Mouse (Mus musculus) skeletal muscle tissue, adult 2 months (tissue): ENCODE results near the gene Cdk6.
"Not testable (repeated sequence)": the region's sequence is repeated elsewhere in the genome, so short reads cannot be mapped to it uniquely, and the experiment has no call there.

ENCODE experiments used
- DNase-seq: peaks from one replicate; pipeline ENCODE4 v3.0.0-alpha.2; 2012; ENCODE audit warnings: low read depth, low spot score

Gene Cdk6

DNA sequence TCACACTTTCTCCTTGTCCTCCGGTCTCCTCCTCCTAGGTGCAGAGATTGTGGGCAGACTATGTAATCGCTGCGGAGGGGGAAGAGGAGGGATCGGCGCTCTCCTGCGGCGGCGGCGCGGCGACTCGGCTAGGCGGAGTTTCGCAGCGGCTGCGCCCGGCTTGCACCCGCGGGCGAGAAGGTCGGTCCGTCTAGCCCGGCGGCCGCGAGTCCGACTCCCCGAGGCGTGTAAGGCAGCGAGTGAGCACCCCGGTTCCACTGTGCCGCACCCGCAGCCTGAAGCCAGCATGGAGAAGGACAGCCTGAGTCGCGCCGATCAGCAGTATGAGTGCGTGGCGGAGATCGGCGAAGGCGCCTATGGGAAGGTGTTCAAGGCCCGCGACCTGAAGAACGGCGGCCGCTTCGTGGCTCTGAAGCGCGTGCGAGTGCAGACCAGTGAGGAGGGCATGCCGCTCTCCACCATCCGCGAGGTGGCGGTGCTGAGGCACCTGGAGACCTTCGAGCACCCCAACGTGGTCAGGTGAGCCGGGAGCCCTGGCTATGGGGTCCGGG is 2.9 kb downstream of the Cdk6 start:
- peak; percentile 32 for DNase-seq

GRCm38 (mm10) chr5:3345540-3345939 is 4.3 kb downstream of the Cdk6 start:
- not testable (repeated sequence) for DNase-seq

DNA sequence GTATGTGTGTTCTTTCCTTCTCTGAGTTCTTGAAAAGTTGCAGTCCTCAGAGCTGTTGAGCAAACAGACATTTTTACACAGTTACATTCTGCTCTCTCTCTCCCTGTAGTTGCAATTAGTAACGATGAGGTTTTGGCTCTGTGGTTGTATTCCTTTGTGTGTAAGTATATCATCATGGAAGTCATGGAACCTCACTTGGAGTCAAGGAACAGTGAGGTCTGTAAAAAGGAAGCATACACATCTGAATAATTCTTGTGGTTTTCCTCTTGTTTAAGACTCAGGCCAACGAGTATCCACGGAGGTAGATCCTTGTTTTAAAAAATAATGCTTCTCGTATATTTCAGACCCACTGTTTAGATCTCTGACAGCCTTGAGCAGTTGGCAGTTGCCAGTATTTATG is 8.1 kb downstream of the Cdk6 start:
- DNase-seq, result not testable (repeated sequence)

DNA sequence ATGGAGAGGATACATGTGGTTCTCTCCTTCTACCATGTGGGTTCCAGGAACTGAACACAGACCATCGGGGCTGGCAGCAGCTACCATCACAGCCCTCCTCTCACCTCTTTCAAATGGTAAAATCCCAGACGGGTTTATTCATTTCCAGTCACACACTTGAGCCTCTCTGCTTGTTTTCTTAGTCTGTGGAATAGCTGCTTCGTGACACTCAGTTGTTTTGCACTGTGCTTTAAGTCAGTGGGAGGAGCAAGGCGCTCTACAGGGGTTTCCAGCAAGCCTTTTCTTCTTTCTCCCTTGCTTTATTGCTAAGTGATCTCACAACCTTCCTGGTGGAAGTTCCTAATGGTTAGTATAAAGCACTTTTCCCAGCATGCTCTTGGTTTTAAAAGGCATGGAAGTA is 10.6 kb downstream of the Cdk6 start:
- not testable (repeated sequence) for DNase-seq

- DNase-seq, result no peak
These were observed 11.0 kb downstream of the Cdk6 start for GRCm38 (mm10) chr5:3352314-3352713.

DNA sequence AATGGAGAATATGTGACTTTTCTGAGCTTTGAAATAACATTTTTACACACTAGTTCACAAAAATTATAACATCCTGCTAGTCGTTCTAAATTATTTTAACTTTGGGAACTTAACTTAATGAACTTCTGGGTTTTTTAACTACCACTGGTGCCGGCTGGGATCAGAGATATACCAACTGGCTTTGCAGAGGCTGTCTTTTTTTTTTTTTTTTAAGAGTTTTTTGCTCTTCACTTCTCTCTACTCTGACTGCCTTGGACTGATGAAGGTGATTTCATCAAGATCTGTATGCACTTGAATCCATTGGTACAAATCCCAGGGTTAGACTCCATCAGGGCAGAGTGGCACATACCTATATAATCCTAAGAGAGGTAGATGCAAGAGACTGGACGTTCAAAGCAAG is 11.5 kb downstream of the Cdk6 start:
- no peak for DNase-seq

GRCm38 (mm10) chr5:3354307-3354706 is 13.0 kb downstream of the Cdk6 start:
- DNase-seq, result no peak

GRCm38 (mm10) chr5:3355032-3355536 is 13.8 kb downstream of the Cdk6 start:
- DNase-seq, result no peak

DNA sequence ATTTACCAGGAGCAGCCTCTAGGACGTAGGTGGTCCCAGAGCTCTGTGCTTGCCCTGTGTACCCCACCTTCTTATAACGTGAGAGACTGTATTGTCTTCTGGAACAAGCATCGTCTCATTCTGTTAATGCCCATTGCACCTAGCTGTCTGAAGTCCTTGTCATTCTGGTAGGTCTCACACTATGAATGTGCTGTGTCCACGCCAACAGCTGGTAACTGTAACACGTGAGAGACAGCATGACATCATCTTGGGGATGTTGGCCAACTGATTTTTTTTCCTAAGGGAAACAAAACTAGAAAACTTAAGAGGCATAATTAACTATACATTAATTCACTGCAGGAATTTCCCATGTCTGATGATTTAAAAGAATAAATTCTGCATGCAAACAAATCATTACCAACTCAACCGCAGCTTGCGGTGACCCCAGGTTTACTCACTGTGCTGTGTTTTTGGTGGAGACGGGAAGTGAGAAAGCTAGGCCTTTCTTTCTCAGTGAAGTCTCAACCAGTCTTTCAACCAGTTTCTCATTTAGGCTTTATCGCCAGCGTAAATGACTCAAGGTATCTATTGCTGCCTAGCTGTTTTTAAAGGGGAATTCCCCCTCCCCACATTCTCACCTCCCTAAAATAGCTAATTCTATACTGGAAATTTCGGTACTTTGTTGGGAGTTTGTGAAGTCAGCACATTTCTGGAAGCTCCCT is 14.4 kb downstream of the Cdk6 start:
- DNase-seq, result no peak

DNA sequence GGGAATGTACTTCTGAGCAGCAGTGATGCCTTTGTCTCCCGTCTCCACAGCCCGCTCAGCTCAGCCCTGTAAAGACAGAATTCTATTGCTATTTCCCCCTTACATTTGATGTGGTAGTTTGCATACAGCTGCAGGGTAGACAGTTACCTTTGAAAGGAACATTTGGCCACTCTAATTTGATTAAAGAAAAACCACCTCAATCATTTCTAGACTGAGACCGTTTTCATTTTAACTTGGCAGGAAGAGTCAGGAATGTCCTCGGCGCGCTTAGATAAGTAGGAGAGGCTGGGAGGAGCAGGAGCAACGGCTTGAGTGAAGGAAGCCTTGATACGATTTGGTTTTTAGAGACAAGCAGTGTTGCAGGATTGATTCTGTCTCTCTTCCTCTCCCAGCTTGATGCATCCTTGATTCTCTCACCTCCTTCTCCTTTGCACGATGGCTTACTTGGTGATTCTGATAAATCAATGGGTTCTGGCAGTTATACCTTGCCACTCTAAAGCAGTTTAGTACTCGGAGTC is 15.0 kb downstream of the Cdk6 start:
- DNase-seq, result no peak

DNA sequence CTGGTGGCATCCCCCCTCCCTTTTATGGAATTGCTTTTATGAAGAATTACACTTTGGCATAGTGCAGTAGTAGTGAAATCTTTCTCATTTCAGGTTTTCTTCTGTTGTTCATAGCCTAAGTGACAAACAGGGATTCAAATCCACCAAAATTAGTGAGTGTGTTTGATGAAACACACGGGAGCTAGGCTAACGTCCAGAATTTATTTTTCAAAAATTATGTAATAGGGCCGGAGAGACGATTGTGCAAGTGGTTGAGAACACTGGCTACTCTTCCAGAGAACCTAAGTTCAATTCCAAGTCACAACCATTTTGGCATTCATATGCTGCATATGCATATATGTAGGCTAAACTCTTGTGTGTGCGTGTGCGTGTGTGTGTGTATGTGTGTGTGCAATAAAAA is 16.2 kb downstream of the Cdk6 start:
- no peak for DNase-seq

GRCm38 (mm10) chr5:3358687-3359520 is 17.6 kb downstream of the Cdk6 start:
- DNase-seq, result no peak

DNA sequence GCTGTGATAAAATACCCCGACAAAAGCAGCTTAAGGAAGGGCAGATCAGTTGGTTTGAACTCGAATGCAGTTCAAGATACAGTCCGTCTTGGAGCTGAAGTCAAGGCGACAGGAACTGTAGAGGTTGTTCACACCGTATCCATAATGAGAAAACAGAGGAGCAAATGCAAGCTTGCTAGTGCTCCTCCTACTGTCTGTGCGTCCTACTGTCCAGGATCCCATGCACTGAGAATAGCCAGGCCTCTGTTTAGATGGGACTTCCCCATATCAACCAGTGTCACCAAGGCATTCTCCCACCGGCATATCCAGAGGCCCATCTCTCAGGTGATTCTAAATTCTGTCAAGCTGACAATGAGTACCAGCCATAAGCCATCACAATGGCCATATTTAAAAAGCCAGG is 18.6 kb downstream of the Cdk6 start:
- DNase-seq, result no peak

- no peak for DNase-seq
These were observed 20.0 kb downstream of the Cdk6 start for GRCm38 (mm10) chr5:3361252-3361651.

DNA sequence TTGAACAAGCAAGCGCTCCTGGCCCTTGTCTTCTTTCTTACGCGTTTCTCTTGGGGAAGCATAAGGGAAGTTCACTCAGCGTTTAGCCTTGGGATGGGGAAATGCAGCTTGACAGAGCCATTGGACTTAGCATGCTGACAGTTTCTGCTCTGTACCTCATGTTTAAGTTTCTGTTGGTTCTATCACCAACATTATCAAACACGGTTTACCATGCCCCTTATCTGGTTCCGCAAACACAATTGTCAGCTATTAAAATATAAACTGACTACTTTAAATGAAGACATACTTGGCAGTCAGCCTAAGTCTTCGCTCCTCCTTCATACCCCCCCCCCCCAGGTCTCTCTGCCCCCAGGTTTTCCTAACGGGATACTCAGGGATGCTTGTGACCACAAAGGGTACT is 20.8 kb downstream of the Cdk6 start:
- no peak for DNase-seq

DNA sequence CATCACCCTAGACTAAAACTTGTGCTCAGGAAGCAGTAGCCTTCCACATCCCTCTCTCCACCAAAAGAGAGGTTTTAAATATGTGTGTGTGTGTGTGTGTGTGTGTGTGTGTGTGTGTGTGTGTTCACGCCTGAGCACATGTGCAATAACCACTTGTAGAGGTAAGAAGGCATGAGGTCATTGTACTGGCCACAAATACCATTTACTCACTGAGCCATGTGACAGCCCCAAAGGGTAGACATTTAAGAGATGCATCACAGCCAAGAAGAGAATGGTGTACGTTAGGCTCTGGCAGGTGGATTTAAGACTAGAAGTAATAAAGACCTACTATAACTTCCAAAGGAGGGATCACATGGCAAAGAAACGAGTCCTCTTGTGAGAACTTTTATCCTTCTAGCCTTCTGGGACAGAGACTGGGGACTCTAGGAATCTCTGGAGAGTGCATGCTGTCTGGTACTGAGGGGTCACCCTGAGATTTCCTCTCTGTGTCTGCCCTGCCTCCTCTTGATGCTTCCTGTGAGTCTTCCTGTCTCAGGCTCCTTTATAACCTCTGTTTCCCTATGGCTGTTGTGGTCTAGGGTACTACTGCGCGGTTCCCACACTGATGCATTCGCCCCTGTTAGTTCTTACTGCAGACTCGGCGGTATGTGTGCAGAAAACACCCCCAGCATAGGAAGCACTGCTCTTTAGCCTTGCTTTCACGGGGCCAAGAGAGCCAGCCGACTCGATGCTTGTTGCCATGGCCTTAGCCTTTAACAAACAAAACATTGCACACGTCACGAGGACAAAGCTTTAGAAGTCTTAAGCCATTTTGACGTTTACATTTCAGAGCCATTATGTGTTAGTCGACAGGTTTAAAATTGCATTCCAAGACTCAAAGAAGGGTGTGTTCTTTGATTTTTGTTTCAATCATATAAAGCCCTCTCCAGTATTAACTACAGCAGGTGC is 22.0 kb downstream of the Cdk6 start:
- DNase-seq, result no peak

DNA sequence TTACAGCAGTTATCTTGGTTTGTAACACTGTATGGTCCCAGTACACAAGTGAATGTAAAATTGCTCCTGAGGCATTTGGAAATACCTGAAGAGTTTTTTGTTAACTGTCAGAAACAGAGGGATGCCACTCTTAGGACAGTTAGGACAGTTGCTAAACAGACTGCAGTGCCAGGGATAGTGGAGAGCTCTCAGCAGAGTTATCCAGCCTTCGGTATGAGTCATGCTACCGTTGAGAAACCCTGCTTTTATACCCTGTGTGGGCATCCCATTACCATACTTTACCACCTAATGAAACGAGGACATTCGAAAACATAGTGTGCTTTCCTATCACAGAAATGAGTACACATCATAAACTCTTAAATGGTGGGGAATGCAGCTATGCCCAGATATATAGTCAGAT is 25.8 kb downstream of the Cdk6 start:
- no peak for DNase-seq

DNA sequence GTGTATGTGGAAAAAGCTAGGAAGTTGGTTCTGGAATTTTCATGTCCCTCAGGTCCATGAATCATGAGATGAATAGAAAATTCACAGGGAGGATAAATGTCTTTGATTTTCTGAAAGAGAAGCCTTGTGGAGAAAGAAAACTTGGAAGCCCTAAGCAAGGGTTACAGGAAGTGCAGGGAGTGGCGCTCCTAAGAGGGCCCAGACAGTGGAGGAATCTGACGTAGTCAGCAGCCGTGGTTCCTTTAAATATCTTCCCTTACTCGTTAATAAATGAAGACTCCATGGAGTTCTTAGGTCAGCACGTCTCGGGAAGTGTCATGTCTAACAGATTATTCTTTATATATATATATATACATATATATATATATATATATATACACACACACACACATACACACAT is 28.0 kb downstream of the Cdk6 start:
- DNase-seq, result peak; percentile 10

DNA sequence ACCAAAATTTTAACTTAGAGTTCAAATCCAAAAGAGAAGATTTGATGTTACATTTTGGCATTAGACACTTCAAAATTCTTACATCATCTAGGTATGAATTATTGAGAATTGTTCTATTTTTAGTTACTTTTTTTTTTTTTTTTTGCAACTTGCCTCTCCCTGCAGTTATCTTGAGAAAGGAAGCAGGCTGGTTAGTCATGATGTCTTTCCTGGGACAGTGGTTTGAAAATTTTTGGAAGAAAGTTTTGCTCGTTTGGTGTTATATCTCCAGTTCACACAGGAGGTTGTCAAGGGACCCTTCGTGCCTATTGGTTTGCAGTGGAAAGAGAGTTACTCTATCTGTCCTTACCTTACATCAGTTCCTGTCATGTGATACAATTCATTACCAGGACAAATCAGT is 29.9 kb downstream of the Cdk6 start:
- no peak for DNase-seq

- no peak for DNase-seq
These were observed 31.9 kb downstream of the Cdk6 start for GRCm38 (mm10) chr5:3373170-3373569.

- DNase-seq, result no peak
These were observed 33.5 kb downstream of the Cdk6 start for GRCm38 (mm10) chr5:3374763-3375162.
